In genomic region chr19:41846366-41847090, GRCm38 (mm10) we compare ENCODE assay signal across 8 mouse cellular contexts. TPM values are rescaled to one million over a fixed set of nuclear protein-coding genes. Genes with fewer than 3 reads are reported as not detected.
DNase-seq lines count a peak whose midpoint lies in the region; ATAC-seq and TF ChIP-seq lines count a peak whose summit lies in the region.

No protein-coding gene starts in this region.

- H3K4me3 ChIP-seq in testis, adult 2 months (ENCODE audit: control insufficient read depth, low read depth, low read length): peak overlapping the region; percentile 93
- peak overlapping the region; percentile 83 for H3K4me3 ChIP-seq in heart, embryonic 13.5 days
- peak overlapping the region; percentile 68 for H3K4me3 ChIP-seq in limb, embryonic 14.5 days (replicated peaks; ENCODE audit: low read length)
- H3K4me3 ChIP-seq in olfactory bulb, adult 2 months (ENCODE audit: insufficient read depth, low read depth, low read length): peak overlapping the region; percentile 94

- DNase-seq in testis, postnatal 14 days (ENCODE audit: low spot score): no peak
- DNase-seq in cerebellum, postnatal 14 days: peak; percentile 47 to 57
- DNase-seq in limb, embryonic 14.5 days (ENCODE audit: low spot score): no peak
- no peak for DNase-seq in spleen, adult 12 weeks (ENCODE audit: low spot score)
- DNase-seq in T-cell, adult 2 months (ENCODE audit: low spot score): no peak

- H3K9ac ChIP-seq in heart, embryonic 13.5 days: peak overlapping the region; percentile 85
- H3K9ac ChIP-seq in limb, embryonic 14.5 days (ENCODE audit: low read depth, low read length, severe bottlenecking): peak overlapping the region; percentile 59

- TF ChIP-seq CTCF in testis, adult 2 months (IDR thresholded peaks at IDR 0.05; ENCODE audit: control insufficient read depth, insufficient read depth, insufficient replicate concordance, low read depth, low read length): no peak
- TF ChIP-seq CTCF in olfactory bulb, adult 2 months (IDR thresholded peaks at IDR 0.05; ENCODE audit: insufficient read depth, low read depth, low read length): no peak

- H3K27me3 ChIP-seq in testis, adult 2 months (ENCODE audit: control insufficient read depth, insufficient read depth, low read length): no peaks in the 10 kb centered on the region
- H3K27me3 ChIP-seq in heart, embryonic 13.5 days (replicated peaks): no peaks in the 10 kb centered on the region
- H3K27me3 ChIP-seq in limb, embryonic 14.5 days (ENCODE audit: control insufficient read depth, insufficient read depth, low read length): peaks cover 10% of the 10 kb centered on the region; the same call in 1 of the 2 replicates

- no peak for TF ChIP-seq POLR2A in testis, adult 2 months (IDR thresholded peaks at IDR 0.05; ENCODE audit: control insufficient read depth, low read depth, low read length)
- no peak for TF ChIP-seq POLR2A in limb, embryonic 14.5 days (IDR thresholded peaks at IDR 0.05; ENCODE audit: borderline replicate concordance, extremely low read depth, insufficient read depth, insufficient read length)
- TF ChIP-seq POLR2A in olfactory bulb, adult 2 months (IDR thresholded peaks at IDR 0.05; ENCODE audit: insufficient read depth, low read depth, low read length): no peak

- H3K4me1 ChIP-seq in testis, adult 2 months (ENCODE audit: control insufficient read depth, insufficient read depth, low read length): peaks cover 5% of the 10 kb centered on the region
- peaks cover 16% of the 10 kb centered on the region for H3K4me1 ChIP-seq in heart, embryonic 13.5 days
- H3K4me1 ChIP-seq in limb, embryonic 14.5 days (ENCODE audit: control insufficient read depth, insufficient read depth, low read length): peaks cover 21% of the 10 kb centered on the region
- H3K4me1 ChIP-seq in olfactory bulb, adult 2 months (ENCODE audit: control insufficient read depth, insufficient read depth, low read length): peaks cover 14% of the 10 kb centered on the region

- H3K4me2 ChIP-seq in heart, embryonic 13.5 days: peak overlapping the region; percentile 92
- H3K4me2 ChIP-seq in limb, embryonic 14.5 days (replicated peaks; ENCODE audit: low read depth, low read length, severe bottlenecking): peak overlapping the region; percentile 91

- no peaks in the 10 kb centered on the region for H3K9me3 ChIP-seq in heart, embryonic 13.5 days
- no peaks in the 10 kb centered on the region for H3K9me3 ChIP-seq in limb, embryonic 14.5 days (ENCODE audit: control insufficient read depth, low read length)

- H3K36me3 ChIP-seq in testis, adult 2 months (ENCODE audit: control insufficient read depth, insufficient read depth, low read length): no peaks in the 10 kb centered on the region; the same call in 1 of the 2 replicates
- H3K36me3 ChIP-seq in heart, embryonic 13.5 days: no peaks in the 10 kb centered on the region
- no peaks in the 10 kb centered on the region for H3K36me3 ChIP-seq in limb, embryonic 14.5 days (ENCODE audit: control insufficient read depth, insufficient read depth, low read length)

- peak overlapping the region; percentile 90 for H3K27ac ChIP-seq in testis, adult 2 months (ENCODE audit: control insufficient read depth, insufficient read depth, low read depth, low read length)
- H3K27ac ChIP-seq in heart, embryonic 13.5 days (replicated peaks): peak overlapping the region; percentile 81; the same call in 1 of the 2 replicates
- H3K27ac ChIP-seq in limb, embryonic 14.5 days (replicated peaks; ENCODE audit: low read depth, low read length): no peak overlapping the region
- H3K27ac ChIP-seq in olfactory bulb, adult 2 months (ENCODE audit: insufficient read depth, low read depth, low read length): no peak overlapping the region

- 11% methylated on average over 21 of the region's 21 CpGs for WGBS in heart, embryonic 13.5 days
- WGBS in limb, embryonic 14.5 days: 19% methylated on average over 21 of the region's 21 CpGs
- WGBS in olfactory bulb, adult 2 months: 6% methylated on average over 21 of the region's 21 CpGs

- no peak for ATAC-seq in heart, embryonic 13.5 days (ENCODE audit: extremely low read depth, insufficient number of reproducible peaks, low FRiP score, low TSS enrichment)
- no peak for ATAC-seq in limb, embryonic 14.5 days (ENCODE audit: low FRiP score, low read depth)

RNA-seq across cellular contexts. Expression of gene Frat2, which starts 1.4 kb away (rescaled TPM):
- 47.7 and 64.2 TPM in 2 replicates for polyA plus RNA-seq in testis, adult 2 months (2012; rRNA removed)
- 1.6 and 2.1 TPM in 2 replicates for polyA plus RNA-seq in heart, embryonic 13.5 days (2015; fragmentation: Nextera tagmentation; extraction: Ambion mirVana)
- 3.6 and 4.7 TPM in 2 replicates for polyA plus RNA-seq in limb, embryonic 14.5 days (2012; rRNA removed)
- 1.9 and 3.2 TPM in 2 replicates for polyA plus RNA-seq in limb, embryonic 14.5 days (2014; fragmentation: Nextera tagmentation; extraction: Ambion mirVana)
- polyA plus RNA-seq in olfactory bulb, adult 2 months (2012; ENCODE audit: insufficient read depth, insufficient read length, low replicate concordance, missing spikeins): not detected in 2 replicates

RNA-seq across cellular contexts. Expression of gene Frat1, which starts 16.8 kb away (rescaled TPM):
- 103 and 140 TPM in 2 replicates for polyA plus RNA-seq in testis, adult 2 months (2012; rRNA removed)
- 2.1 and 2.2 TPM in 2 replicates for polyA plus RNA-seq in heart, embryonic 13.5 days (2015; fragmentation: Nextera tagmentation; extraction: Ambion mirVana)
- 1.5 and 1.9 TPM in 2 replicates for polyA plus RNA-seq in limb, embryonic 14.5 days (2012; rRNA removed)
- polyA plus RNA-seq in limb, embryonic 14.5 days (2014; fragmentation: Nextera tagmentation; extraction: Ambion mirVana): 4.6 and 4.9 TPM in 2 replicates
- polyA plus RNA-seq in olfactory bulb, adult 2 months (2012; ENCODE audit: insufficient read depth, insufficient read length, low replicate concordance, missing spikeins): not detected in 2 replicates

RNA-seq across cellular contexts. Expression of gene Arhgap19, which starts 44.7 kb away (rescaled TPM):
- 33.9 and 39.1 TPM in 2 replicates for polyA plus RNA-seq in testis, adult 2 months (2012; rRNA removed)
- 11.9 and 13.4 TPM in 2 replicates for polyA plus RNA-seq in heart, embryonic 13.5 days (2015; fragmentation: Nextera tagmentation; extraction: Ambion mirVana)
- 19.7 and 19.9 TPM in 2 replicates for polyA plus RNA-seq in limb, embryonic 14.5 days (2012; rRNA removed)
- polyA plus RNA-seq in limb, embryonic 14.5 days (2014; fragmentation: Nextera tagmentation; extraction: Ambion mirVana): 18.8 and 19.1 TPM in 2 replicates
- not detected in 2 replicates for polyA plus RNA-seq in olfactory bulb, adult 2 months (2012; ENCODE audit: insufficient read depth, insufficient read length, low replicate concordance, missing spikeins)

RNA-seq across cellular contexts. Expression of gene Rrp12, which starts 49.4 kb away (rescaled TPM):
- 29.5 and 32.3 TPM in 2 replicates for polyA plus RNA-seq in testis, adult 2 months (2012; rRNA removed)
- polyA plus RNA-seq in heart, embryonic 13.5 days (2015; fragmentation: Nextera tagmentation; extraction: Ambion mirVana): 10.4 and 11.8 TPM in 2 replicates
- 13.9 and 15.0 TPM in 2 replicates for polyA plus RNA-seq in limb, embryonic 14.5 days (2012; rRNA removed)
- polyA plus RNA-seq in limb, embryonic 14.5 days (2014; fragmentation: Nextera tagmentation; extraction: Ambion mirVana): 13.2 TPM in 2 replicates
- not detected in 2 replicates for polyA plus RNA-seq in olfactory bulb, adult 2 months (2012; ENCODE audit: insufficient read depth, insufficient read length, low replicate concordance, missing spikeins)

Comparison
In these comparisons a context has a peak if more than half of its experiments do, and no peak if none do; other contexts are left out.
1. H3K27ac ChIP-seq: peak in testis, adult 2 months (single experiment) and heart, embryonic 13.5 days (single experiment); none in limb, embryonic 14.5 days (single experiment) and olfactory bulb, adult 2 months (single experiment).
2. DNase-seq: peak in cerebellum, postnatal 14 days (2 of 2); none in testis, postnatal 14 days (single experiment), limb, embryonic 14.5 days (single experiment), spleen, adult 12 weeks (single experiment) and T-cell, adult 2 months (single experiment).
3. RNA of gene Frat1, which starts 16.8 kb away (polyA plus RNA-seq): 103 to 140 TPM in testis, adult 2 months; 1.5 to 4.9 TPM in limb, embryonic 14.5 days, 2.1 to 2.2 TPM in heart, embryonic 13.5 days and not detected in olfactory bulb, adult 2 months; every median in the first group is over 10 times any median in the second.
4. Peak in every context shown above with its lines, with median percentiles within 50 percentile points of each other: H3K4me3 ChIP-seq.